Mouse (Mus musculus): Measurements from ENCODE around the gene Ldha.

Ldha gene

DNA sequence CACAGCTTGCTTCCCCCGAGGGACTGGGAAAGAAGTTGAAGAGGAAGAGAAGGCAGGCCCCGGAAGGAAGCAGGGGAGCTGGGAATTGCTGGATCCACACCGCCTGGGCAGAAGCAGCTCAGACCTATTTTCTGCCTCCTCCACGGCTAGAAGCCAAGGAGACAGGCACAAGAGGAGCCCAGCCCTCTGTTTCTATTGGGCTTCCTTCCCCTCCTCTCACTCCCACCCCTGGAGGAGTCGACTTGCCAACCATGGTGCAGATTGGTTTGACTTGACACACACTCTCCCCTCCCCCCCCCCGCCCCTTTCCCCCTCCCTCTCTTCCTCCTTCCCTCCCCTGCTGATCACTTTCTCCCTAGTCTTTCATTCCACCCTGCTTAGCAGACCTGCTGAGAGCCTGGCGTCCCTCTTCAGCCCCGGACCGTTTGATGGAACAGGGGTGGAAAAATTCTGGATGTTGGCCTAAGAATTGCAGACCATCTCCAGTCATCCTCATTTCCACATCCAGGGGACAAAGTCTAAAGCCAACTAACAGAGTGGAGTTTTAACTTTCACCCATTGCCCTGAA is 3.1 kb upstream of the Ldha start:
- peak; percentile 50 for DNase-seq (ENCODE audit: low read depth, low spot score)

DNA sequence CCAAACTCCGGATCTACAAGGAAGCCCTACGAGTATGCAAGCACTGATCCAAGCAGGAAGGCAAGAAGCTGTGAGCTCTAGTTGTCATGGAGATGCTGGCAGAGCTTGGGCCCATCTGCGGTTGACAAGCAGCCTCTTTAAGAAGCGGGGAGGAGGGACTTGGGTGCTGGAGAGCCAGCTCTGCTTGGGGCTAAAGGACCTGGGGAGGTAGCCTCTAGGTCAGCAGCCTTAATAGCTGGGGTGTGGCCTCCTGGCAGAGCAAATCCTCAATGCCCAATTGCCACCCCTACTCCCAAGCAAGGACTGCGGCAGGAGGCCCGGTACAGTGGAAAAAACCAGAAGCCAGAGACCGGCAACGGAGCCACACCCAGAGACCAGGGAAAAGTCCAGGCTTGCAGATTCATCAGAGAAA is 2.4 kb upstream of the Ldha start:
- DNase-seq (ENCODE audit: low read depth, low spot score), result peak; percentile 83

GRCm38 (mm10) chr7:46839446-46839845 is 1.8 kb upstream of the Ldha start:
- DNase-seq (ENCODE audit: low read depth, low spot score), result no peak

DNA sequence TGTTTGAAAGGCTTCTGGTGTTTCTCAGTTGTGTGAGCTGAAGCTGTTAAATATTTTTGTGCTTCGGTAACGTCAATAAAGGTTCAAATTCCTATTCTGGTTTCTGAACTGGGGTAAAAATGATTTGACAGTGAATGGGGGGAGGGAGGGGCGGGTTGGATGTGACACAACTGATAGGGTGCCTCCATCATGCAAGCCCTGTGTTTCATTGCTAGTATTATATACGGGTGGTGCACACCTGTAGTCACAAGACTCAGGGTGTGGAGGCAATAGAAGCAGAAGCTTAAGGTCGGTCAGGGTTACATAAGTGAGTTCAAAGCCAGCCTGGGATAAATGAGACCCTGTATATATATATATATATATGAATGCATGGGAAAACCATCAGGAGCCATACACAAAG is 1.4 kb upstream of the Ldha start:
- no peak for DNase-seq (ENCODE audit: low read depth, low spot score)

DNA sequence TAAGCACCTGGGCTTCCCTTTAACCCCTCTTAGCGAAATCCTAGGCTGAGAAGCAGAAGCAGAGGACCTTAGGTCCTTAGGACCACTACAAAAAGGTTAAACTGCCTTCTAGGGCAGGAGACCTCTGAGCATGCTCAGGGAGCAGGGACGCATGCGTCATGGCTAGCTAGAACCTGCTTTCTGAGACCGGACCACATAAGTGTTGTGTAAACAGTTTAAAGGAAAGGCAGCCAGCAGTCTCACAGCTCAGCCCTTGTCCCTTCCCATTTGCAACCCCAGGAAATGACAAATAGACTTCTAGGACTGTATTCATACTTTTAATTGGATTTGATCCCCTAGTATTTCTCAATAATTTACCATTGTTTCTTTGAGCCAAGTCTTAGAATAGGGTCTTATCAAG is 949 bp upstream of the Ldha start:
- DNase-seq (ENCODE audit: low read depth, low spot score), result no peak

- no peak for DNase-seq (ENCODE audit: low read depth, low spot score)
Observed at GRCm38 (mm10) chr7:46842278-46842677, 1.0 kb downstream of the Ldha start.

DNA sequence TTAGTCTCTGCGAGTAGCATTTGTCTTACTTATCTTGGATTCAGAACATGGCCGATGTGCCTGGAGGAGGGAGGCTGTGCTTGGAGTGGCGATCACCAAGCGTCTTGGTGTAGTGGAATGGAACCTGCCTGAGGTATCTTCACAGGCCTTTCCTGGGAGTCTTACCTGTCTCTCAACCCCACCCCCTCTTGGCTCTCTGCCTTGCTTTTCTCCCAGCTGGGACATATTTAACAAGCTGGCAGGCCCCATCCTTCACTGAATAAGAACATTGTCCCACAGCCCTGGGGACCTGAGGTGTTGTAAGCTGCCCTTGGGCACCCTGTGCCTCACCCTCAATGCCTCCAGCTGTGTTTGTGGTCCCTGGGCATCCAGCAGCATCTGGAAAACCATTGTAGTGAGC is 2.3 kb downstream of the Ldha start:
- DNase-seq (ENCODE audit: low read depth, low spot score), result no peak

- peak; percentile 95 for DNase-seq (ENCODE audit: low read depth, low spot score)
Observed at GRCm38 (mm10) chr7:46845211-46845977, 4.1 kb downstream of the Ldha start.

- DNase-seq (ENCODE audit: low read depth, low spot score), result peak; percentile 78
Observed at GRCm38 (mm10) chr7:46845978-46846485, 4.8 kb downstream of the Ldha start.

DNA sequence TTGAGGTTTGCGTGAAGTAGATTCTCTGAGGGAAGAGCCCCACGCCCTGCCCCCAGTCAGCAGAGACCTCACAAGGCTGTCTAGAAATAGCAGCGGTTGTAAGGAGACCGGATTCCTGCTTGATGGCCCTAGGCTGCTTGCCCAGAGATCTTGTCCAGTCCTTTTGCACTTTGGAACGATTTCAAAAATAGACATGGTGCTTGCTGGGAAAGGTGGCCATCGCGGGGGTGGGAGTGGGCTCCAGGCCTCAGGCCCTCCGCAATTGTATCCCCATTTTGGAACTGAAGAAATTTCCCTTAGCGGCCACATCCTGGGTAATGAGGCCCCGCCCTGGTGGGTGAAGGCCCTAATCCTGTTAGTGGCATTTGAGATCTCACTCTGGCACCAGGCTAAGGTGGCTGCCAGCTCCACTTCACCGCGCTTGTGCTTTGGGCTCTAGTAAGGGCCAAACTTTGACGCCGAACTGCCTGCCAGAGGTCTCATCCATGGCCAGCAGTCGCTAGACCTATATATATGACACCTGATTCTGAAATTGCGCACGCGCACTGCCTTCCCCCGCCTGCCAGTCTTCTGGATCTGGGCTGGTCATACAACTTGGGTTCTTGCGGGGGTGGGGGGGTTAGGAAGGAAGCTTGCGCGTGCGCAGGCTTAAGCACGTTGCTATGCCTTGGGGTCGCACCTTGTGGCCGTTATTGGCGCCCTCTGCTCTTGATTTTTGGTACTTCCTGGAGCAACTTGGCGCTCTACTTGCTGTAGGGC is 5.4 kb downstream of the Ldha start:
- peak; percentile 87 for DNase-seq (ENCODE audit: low read depth, low spot score)

DNA sequence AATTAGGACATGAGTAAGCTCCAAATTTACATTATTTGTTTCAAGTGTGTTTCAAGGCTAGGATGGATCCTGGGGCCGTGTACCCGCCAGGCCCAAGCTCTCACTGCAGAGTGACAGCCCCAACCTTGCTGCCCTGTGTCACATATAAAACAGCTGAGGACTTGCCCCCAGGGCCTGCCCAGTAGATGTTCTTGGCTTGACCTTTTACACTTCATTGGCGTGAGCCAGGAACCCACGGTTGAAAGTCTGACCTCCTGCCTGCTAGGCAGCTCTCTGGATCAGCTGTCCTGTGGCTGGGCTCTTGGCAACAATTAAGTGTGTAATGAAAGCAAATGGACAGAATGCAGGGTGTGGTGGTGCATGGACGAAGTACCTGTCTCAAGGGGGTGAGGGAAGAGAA is 8.0 kb downstream of the Ldha start:
- DNase-seq (ENCODE audit: low read depth, low spot score), result no peak

GRCm38 (mm10) chr7:46851026-46851425 is 9.8 kb downstream of the Ldha start:
- no peak for DNase-seq (ENCODE audit: low read depth, low spot score)

- DNase-seq (ENCODE audit: low read depth, low spot score), result no peak
Observed at GRCm38 (mm10) chr7:46852666-46853065, 11.4 kb downstream of the Ldha start.

- no peak for DNase-seq (ENCODE audit: low read depth, low spot score)
Observed at GRCm38 (mm10) chr7:46853365-46853764, 12.1 kb downstream of the Ldha start.

- DNase-seq (ENCODE audit: low read depth, low spot score), result no peak
Observed at GRCm38 (mm10) chr7:46855866-46856560, 14.7 kb downstream of the Ldha start.

DNA sequence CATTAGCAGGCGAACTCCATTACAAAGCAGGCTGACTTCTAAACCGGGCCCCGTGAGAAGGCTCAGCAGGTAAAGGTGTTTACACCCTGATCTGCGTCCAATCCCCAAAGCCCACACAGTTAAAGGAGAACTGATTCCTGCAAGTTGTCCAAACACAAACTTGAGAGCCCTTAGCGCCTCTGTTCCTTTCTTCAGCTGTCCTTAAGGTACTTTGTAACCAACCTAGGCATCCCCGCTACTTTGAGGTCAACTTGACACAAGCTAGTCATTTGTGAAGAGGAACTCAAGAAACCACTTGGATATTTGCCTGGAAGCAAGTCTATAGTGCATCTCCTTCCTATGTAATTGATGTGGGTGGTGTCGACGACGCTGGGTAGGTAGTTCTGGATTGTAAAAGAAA is 16.2 kb downstream of the Ldha start:
- DNase-seq (ENCODE audit: low read depth, low spot score), result no peak

DNA sequence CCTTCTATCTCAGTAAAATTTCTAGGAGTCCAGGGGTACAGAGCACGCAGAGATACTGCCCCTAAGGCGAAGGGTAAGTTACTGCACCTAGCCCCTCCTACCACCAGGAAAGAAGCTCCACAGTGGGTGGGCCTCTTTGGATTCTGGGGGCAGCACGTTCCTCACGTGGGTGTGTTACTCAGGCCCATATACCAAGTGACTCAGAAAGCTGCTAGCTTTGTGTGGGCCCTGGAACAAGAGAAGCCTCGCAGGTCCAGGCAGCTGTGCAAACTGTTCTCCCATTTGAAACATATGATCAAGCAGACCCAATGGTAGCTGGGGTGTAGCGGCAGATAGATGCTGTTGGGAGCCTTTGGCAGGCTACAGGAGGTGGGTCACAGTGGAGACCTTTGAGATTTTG is 17.8 kb downstream of the Ldha start:
- DNase-seq (ENCODE audit: low read depth, low spot score), result no peak

DNA sequence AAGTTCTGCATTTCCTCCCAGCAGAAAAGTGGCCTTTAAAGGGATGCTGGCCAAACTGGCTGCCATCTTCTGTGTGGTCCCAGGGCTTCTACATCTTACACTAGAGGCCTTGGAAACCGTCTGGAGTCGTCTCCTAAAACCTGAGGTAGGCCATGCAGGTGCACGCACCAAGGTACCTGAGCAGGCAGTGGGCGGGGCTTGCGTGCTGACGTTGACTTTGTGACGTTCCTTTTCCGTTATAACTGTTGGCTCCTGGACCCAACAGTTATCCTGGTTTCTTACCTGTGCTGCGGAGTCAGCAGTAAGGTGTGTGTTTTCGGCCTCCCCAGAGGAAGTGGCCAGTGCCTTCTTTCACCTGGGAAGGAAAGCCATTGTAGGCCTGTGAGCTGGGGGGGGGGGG is 19.7 kb downstream of the Ldha start, which contains the start of gene Ldhc:
TSS of gene Ldhc (plus strand) at position 208 of the 400 bp plus-strand sequence.
- DNase-seq (ENCODE audit: low read depth, low spot score), result no peak

- DNase-seq (ENCODE audit: low read depth, low spot score), result no peak
Observed at GRCm38 (mm10) chr7:46871988-46872387, 30.7 kb downstream of the Ldha start.

GRCm38 (mm10) chr7:46876841-46877240 is 35.6 kb downstream of the Ldha start:
- no peak for DNase-seq (ENCODE audit: low read depth, low spot score)

GRCm38 (mm10) chr7:46877255-46877654 is 36.0 kb downstream of the Ldha start:
- DNase-seq (ENCODE audit: low read depth, low spot score), result no peak

GRCm38 (mm10) chr7:46879851-46880250 is 38.6 kb downstream of the Ldha start:
- no peak for DNase-seq (ENCODE audit: low read depth, low spot score)
